Mouse (Mus musculus): ENCODE measurements around the gene 4933424G06Rik. TPM values are rescaled to one million over a fixed set of nuclear protein-coding genes. Genes with fewer than 3 reads are reported as not detected.

4933424G06Rik gene
- polyA plus RNA-seq, 1 experiment from 2014 or later = not detected

GRCm38 (mm10) chr1:36804833-36805232 lies 94.9 kb downstream of the 4933424G06Rik start:
- peaks cover 6% of the 10 kb centered on the region for H3K4me1 ChIP-seq
- WGBS = 91% methylated on average over 4 of the region's 4 CpGs
- H3K36me3 ChIP-seq = peaks cover 94% of the 10 kb centered on the region
- H3K9ac ChIP-seq = no peak overlapping the region
- ATAC-seq (ENCODE audit: extremely low read depth, insufficient number of reproducible peaks, low FRiP score, low TSS enrichment) = no peak
- H3K4me3 ChIP-seq = no peak overlapping the region
- no peak overlapping the region for H3K27ac ChIP-seq (replicated peaks)
- no peak overlapping the region for H3K4me2 ChIP-seq
- H3K27me3 ChIP-seq (replicated peaks) = no peaks in the 10 kb centered on the region
- no peaks in the 10 kb centered on the region for H3K9me3 ChIP-seq

GRCm38 (mm10) chr1:36806181-36806905 lies 96.4 kb downstream of the 4933424G06Rik start:
- no peak for ATAC-seq (ENCODE audit: extremely low read depth, insufficient number of reproducible peaks, low FRiP score, low TSS enrichment)
- Histone ChIP-seq H3K27ac (replicated peaks) (no peak overlapping the region), H3K4me2 (no peak overlapping the region), H3K4me3 (no peak overlapping the region), H3K4me1 (no peaks in the 10 kb centered on the region), H3K27me3 (replicated peaks) (no peaks in the 10 kb centered on the region), H3K9me3 (no peaks in the 10 kb centered on the region), H3K9ac (no peak overlapping the region), H3K36me3 (peaks cover 96% of the 10 kb centered on the region)
- 93% methylated on average over 7 of the region's 7 CpGs for WGBS

- no peaks in the 10 kb centered on the region for H3K27me3 ChIP-seq (replicated peaks)
- no peaks in the 10 kb centered on the region for H3K9me3 ChIP-seq
- H3K9ac ChIP-seq = no peak overlapping the region
- H3K27ac ChIP-seq (replicated peaks) = no peak overlapping the region
- WGBS = 83% methylated on average over 1 of the region's 1 CpGs
- H3K36me3 ChIP-seq = peaks cover 96% of the 10 kb centered on the region
- H3K4me1 ChIP-seq = no peaks in the 10 kb centered on the region
- H3K4me2 ChIP-seq = no peak overlapping the region
- H3K4me3 ChIP-seq = no peak overlapping the region
- ATAC-seq (ENCODE audit: extremely low read depth, insufficient number of reproducible peaks, low FRiP score, low TSS enrichment) = no peak
Observed at GRCm38 (mm10) chr1:36807086-36807485, 97.1 kb downstream of the 4933424G06Rik start.

Small RNA genes lying within 50 kb of the gene (microRNA-seq; reads per million reads assigned to microRNA genes)
- not detected for gene Gm24133

Other genes with a start within 250 kb of the 4933424G06Rik start
- gene Cnnm4, start 238.5 kb upstream of the 4933424G06Rik start, polyA plus RNA-seq (2015; fragmentation: Nextera tagmentation; extraction: Ambion mirVana) = 6.3 and 6.7 TPM in 2 replicates
- 2.0 and 2.4 TPM in 2 replicates for gene Cnnm3, start 198.3 kb upstream of the 4933424G06Rik start, polyA plus RNA-seq (2015; fragmentation: Nextera tagmentation; extraction: Ambion mirVana)
- 17.7 and 20.1 TPM in 2 replicates for gene Ankrd23, start 173.3 kb upstream of the 4933424G06Rik start, polyA plus RNA-seq (2015; fragmentation: Nextera tagmentation; extraction: Ambion mirVana)
- not detected in 2 replicates for gene Gm42417, start 170.7 kb upstream of the 4933424G06Rik start, polyA plus RNA-seq (2015; fragmentation: Nextera tagmentation; extraction: Ambion mirVana)
- gene Ankrd39, start 162.7 kb upstream of the 4933424G06Rik start, polyA plus RNA-seq (2015; fragmentation: Nextera tagmentation; extraction: Ambion mirVana) = 23.6 and 27.2 TPM in 2 replicates
- 10.0 and 10.2 TPM in 2 replicates for gene Sema4c, start 151.8 kb upstream of the 4933424G06Rik start, polyA plus RNA-seq (2015; fragmentation: Nextera tagmentation; extraction: Ambion mirVana)
- gene Fam178b, start 27.0 kb upstream of the 4933424G06Rik start, polyA plus RNA-seq (2015; fragmentation: Nextera tagmentation; extraction: Ambion mirVana) = 2.1 TPM in 2 replicates
- gene Cox5b, start 18.7 kb upstream of the 4933424G06Rik start, polyA plus RNA-seq (2015; fragmentation: Nextera tagmentation; extraction: Ambion mirVana) = 1,082 and 1,332 TPM in 2 replicates
- 85.5 and 90.6 TPM in 2 replicates for gene Actr1b, start 4.3 kb downstream of the 4933424G06Rik start, polyA plus RNA-seq (2015; fragmentation: Nextera tagmentation; extraction: Ambion mirVana)
- 0.31 and 0.34 TPM in 2 replicates for gene Zap70, start 51.6 kb downstream of the 4933424G06Rik start, polyA plus RNA-seq (2015; fragmentation: Nextera tagmentation; extraction: Ambion mirVana)
- 5.8 and 6.5 TPM in 2 replicates for gene Tmem131, start 233.5 kb downstream of the 4933424G06Rik start, polyA plus RNA-seq (2015; fragmentation: Nextera tagmentation; extraction: Ambion mirVana)

Measured in heart, embryonic 13.5 days (tissue).